Mouse (Mus musculus) forebrain, embryonic 12.5 days (tissue): ENCODE data around the gene Pram1. TPM values are rescaled to one million over a fixed set of nuclear protein-coding genes. Genes with fewer than 3 reads are reported as not detected.

ENCODE experiments used
- ATAC-seq: fragments of 200-750 bp; cut with Nextera tagmentation; 2 replicates; pipeline ENCODE4 v1.8.0; 2017; ENCODE audit warnings: moderate TSS enrichment; ENCODE audit not compliant: low FRiP score
- H3K27ac ChIP-seq: fragments of 300-500 bp; sonication (generic); 2 replicates; pipeline ENCODE4 v1.5.1; 2016; ENCODE audit warnings: mild to moderate bottlenecking
- H3K27me3 ChIP-seq: fragments of 300-500 bp; sonication (generic); 2 replicates; pipeline ENCODE4 v1.6.1; 2016; ENCODE audit warnings: mild to moderate bottlenecking
- H3K36me3 ChIP-seq: fragments of 300-500 bp; sonication (generic); replicated peaks from 2 replicates; pipeline ENCODE4 v1.6.1; 2016; ENCODE audit warnings: mild to moderate bottlenecking
- H3K4me1 ChIP-seq: fragments of 300-500 bp; sonication (generic); 2 replicates; pipeline ENCODE4 v1.6.1; 2016
- H3K4me2 ChIP-seq: fragments of 300-500 bp; sonication (generic); 2 replicates; pipeline ENCODE4 v1.6.1; 2016; ENCODE audit warnings: mild to moderate bottlenecking, moderate library complexity
- H3K4me3 ChIP-seq: fragments of 300-500 bp; sonication (generic); replicated peaks from 2 replicates; pipeline ENCODE4 v1.5.1; 2016; ENCODE audit warnings: mild to moderate bottlenecking
- H3K9ac ChIP-seq: fragments of 300-500 bp; sonication (generic); 2 replicates; pipeline ENCODE4 v1.6.1; 2016; ENCODE audit warnings: mild to moderate bottlenecking
- H3K9me3 ChIP-seq: fragments of 300-500 bp; sonication (generic); 2 replicates; pipeline ENCODE4 v1.6.1; 2016
- WGBS: fragments of 180-500 bp; shearing (Covaris S2); methylation state at CpG from one replicate; pipeline ENCODE4 v1.1.7; 2016; 5-methylcytosine and 5-hydroxymethylcytosine counted together
- polyA plus RNA-seq: library from polyadenylated mRNA; unstranded; fragments of >200 nt; fragmentation: Nextera tagmentation; extraction: Ambion mirVana; gene quantifications from 2 replicates; pipeline ENCODE4 v1.2.1, GENCODE M21; 2016

Pram1 gene
- polyA plus RNA-seq, 1 experiment from 2014 or later = 0.95 TPM

DNA sequence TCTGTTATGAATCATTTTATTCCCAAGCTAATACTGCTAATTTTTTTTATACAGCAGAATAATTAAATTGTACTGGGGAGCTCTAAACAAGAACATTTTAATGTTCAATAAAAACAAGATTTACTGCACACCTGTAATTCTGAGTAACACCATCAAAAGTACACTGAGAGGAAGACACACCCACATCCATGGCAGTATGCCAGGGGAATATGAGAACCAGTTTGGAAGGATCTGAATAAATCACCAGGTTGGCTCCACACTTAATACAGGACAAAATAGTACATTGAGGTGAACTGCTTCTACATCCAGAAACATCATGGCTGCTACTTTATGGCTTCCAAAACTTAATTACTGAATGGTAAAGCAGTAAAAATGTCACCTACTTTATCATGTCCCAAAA, 37.6 kb downstream of the Pram1 start:
- H3K36me3 ChIP-seq = peaks cover 31% of the 10 kb centered on the region
- no peaks in the 10 kb centered on the region for H3K27me3 ChIP-seq
- H3K9ac ChIP-seq = no peak overlapping the region
- H3K9me3 ChIP-seq = no peaks in the 10 kb centered on the region
- H3K4me2 ChIP-seq = no peak overlapping the region
- no peak overlapping the region for H3K4me3 ChIP-seq
- H3K27ac ChIP-seq = no peak overlapping the region
- ATAC-seq = no peak
- H3K4me1 ChIP-seq = 0 out of 2 replicates have a peak, but pooled peaks cover 6% of the 10 kb centered on the region

DNA sequence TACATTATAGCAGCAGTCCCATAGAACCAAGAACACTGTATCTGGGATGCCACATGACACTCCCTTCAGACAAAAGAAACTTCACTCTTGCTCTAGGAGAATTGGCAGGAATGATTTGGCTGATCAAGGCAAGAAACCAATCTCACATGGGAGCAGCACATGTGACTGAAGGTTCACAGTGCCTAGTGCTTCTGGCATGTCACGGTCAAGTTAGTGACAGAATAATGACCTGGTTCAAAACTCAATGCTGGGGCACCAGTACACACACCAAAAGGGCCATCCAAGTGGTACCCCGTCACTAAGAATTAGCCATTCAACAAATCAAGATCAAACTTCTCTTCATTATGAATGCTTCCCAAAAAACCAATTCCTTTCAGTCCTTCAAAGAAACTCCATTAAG, 38.2 kb downstream of the Pram1 start:
- peaks cover 9% of the 10 kb centered on the region; the same call in 1 of the 2 replicates for H3K4me1 ChIP-seq
- H3K27me3 ChIP-seq = no peaks in the 10 kb centered on the region
- no peaks in the 10 kb centered on the region for H3K9me3 ChIP-seq
- no peak for ATAC-seq
- no peak overlapping the region for H3K9ac ChIP-seq
- peaks cover 31% of the 10 kb centered on the region for H3K36me3 ChIP-seq
- H3K4me2 ChIP-seq = no peak overlapping the region
- no peak overlapping the region for H3K27ac ChIP-seq
- WGBS = 96% methylated on average over 2 of the region's 2 CpGs
- no peak overlapping the region for H3K4me3 ChIP-seq

- no peak for ATAC-seq
- Histone ChIP-seq H3K4me1 (peaks cover 31% of the 10 kb centered on the region), H3K36me3 (peaks cover 30% of the 10 kb centered on the region)
These were observed 40.9 kb downstream of the Pram1 start for GRCm38 (mm10) chr17:33678771-33679170.

GRCm38 (mm10) chr17:33681767-33682166, 43.9 kb downstream of the Pram1 start:
- no peak overlapping the region for H3K27ac ChIP-seq
- H3K36me3 ChIP-seq = peaks cover 13% of the 10 kb centered on the region
- H3K4me3 ChIP-seq = no peak overlapping the region
- ATAC-seq = no peak
- H3K27me3 ChIP-seq = no peaks in the 10 kb centered on the region
- no peaks in the 10 kb centered on the region for H3K9me3 ChIP-seq
- H3K9ac ChIP-seq = no peak overlapping the region
- H3K4me1 ChIP-seq = peaks cover 35% of the 10 kb centered on the region
- peak overlapping the region; percentile 93 for H3K4me2 ChIP-seq

More at GRCm38 (mm10) chr17:33678771-33679170, 40.9 kb downstream of the Pram1 start:
- Histone ChIP-seq H3K27ac (no peak overlapping the region), H3K4me2 (no peak overlapping the region), H3K9ac (no peak overlapping the region), H3K27me3 (no peaks in the 10 kb centered on the region), H3K9me3 (no peaks in the 10 kb centered on the region), H3K4me3 (no peak overlapping the region)

GRCm38 (mm10) chr17:33684671-33685231, 46.9 kb downstream of the Pram1 start:
- Histone ChIP-seq H3K4me3 (peak overlapping the region; percentile 88), H3K4me2 (peak overlapping the region; percentile 93), H3K4me1 (peaks cover 33% of the 10 kb centered on the region), H3K36me3 (peaks cover 7% of the 10 kb centered on the region; the same call in 1 of the 2 replicates), H3K27me3 (no peaks in the 10 kb centered on the region), H3K27ac (peak overlapping the region; percentile 95), H3K9me3 (no peaks in the 10 kb centered on the region), H3K9ac (peak overlapping the region; percentile 97)
- ATAC-seq = peak; percentile 85
- under 1% methylated on average over 44 of the region's 44 CpGs for WGBS

DNA sequence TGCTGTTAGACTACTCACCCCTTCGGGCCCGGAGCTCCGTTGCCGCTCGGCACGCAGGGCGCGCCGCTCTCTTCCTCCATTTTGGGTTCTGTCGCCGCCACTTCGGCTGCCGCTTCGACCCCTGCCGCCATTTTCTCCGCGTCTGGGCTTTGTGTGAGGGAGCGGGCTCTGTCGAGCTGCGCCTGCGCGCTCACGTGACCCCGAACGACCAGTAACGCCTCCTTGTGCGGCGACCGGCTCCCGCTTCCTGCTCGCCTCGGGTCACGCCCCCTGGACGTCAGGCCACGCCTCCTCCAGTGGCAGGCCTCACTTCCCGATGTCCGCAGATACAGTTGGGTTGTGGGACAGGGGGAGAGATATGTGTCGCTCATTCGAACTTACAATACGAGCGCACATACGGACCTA, 47.4 kb downstream of the Pram1 start:
- under 1% methylated on average over 42 of the region's 42 CpGs for WGBS
- peaks cover 7% of the 10 kb centered on the region; the same call in 1 of the 2 replicates for H3K36me3 ChIP-seq
- peak overlapping the region; percentile 95 for H3K27ac ChIP-seq
- H3K4me2 ChIP-seq = peak overlapping the region; percentile 93
- peaks cover 33% of the 10 kb centered on the region for H3K4me1 ChIP-seq
- peak; percentile 97 for ATAC-seq
- H3K9ac ChIP-seq = peak overlapping the region; percentile 97
- H3K4me3 ChIP-seq = peak overlapping the region; percentile 88
- H3K9me3 ChIP-seq = no peaks in the 10 kb centered on the region
- H3K27me3 ChIP-seq = no peaks in the 10 kb centered on the region

- peak within 1 kb of the TSS; percentile 95; the same call in 1 of the 2 replicates for H3K27ac ChIP-seq
- H3K4me1 ChIP-seq = peaks cover 27% of the 10 kb centered on the region
- no peak within 1 kb of the TSS for H3K9ac ChIP-seq
- H3K27me3 ChIP-seq = no peaks in the 10 kb centered on the region
- no peak for ATAC-seq
- peak within 1 kb of the TSS; percentile 93 for H3K4me2 ChIP-seq
- H3K4me3 ChIP-seq = peak within 1 kb of the TSS; percentile 88
- 97% methylated on average over 1 of the region's 1 CpGs for WGBS
- peaks cover 15% of the 10 kb centered on the region for H3K36me3 ChIP-seq
- no peaks in the 10 kb centered on the region for H3K9me3 ChIP-seq
These were observed 48.9 kb downstream of the Pram1 start, which contains the start of gene Hnrnpm for GRCm38 (mm10) chr17:33686760-33687159. Hnrnpm (minus strand) TSS chr17:33686860.

Other genes with a start within 250 kb of the Pram1 start
- 20.7 and 25.7 TPM in 2 replicates for gene Zfp101, start 243.4 kb upstream of the Pram1 start, polyA plus RNA-seq
- not detected in 2 replicates for gene Actl9, start 205.2 kb upstream of the Pram1 start, polyA plus RNA-seq
- 52.1 and 53.2 TPM in 2 replicates for gene Adamts10, start 113.9 kb upstream of the Pram1 start, polyA plus RNA-seq
- 1.7 and 1.8 TPM in 2 replicates for gene Myo1f, start 82.3 kb upstream of the Pram1 start, polyA plus RNA-seq
- 50.6 and 52.7 TPM in 2 replicates for gene Zfp414, start 9.0 kb upstream of the Pram1 start, polyA plus RNA-seq
- 490 and 547 TPM in 2 replicates for gene Hnrnpm, start 48.8 kb downstream of the Pram1 start, polyA plus RNA-seq
- 42.4 and 48.7 TPM in 2 replicates for gene March2, start 80.6 kb downstream of the Pram1 start, polyA plus RNA-seq
- gene Rab11b, start 122.5 kb downstream of the Pram1 start, polyA plus RNA-seq = 377 and 388 TPM in 2 replicates
- gene Angptl4, start 143.8 kb downstream of the Pram1 start, polyA plus RNA-seq = 11.4 and 13.3 TPM in 2 replicates
- 27.3 and 27.8 TPM in 2 replicates for gene Kank3, start 172.5 kb downstream of the Pram1 start, polyA plus RNA-seq
- 686 and 713 TPM in 2 replicates for gene Rps28, start 186.5 kb downstream of the Pram1 start, polyA plus RNA-seq
- 371 and 397 TPM in 2 replicates for gene Ndufa7, start 186.5 kb downstream of the Pram1 start, polyA plus RNA-seq
- 54.7 and 55.1 TPM in 2 replicates for gene Cd320, start 205.0 kb downstream of the Pram1 start, polyA plus RNA-seq
- not detected in 2 replicates for gene Gm7029, start 235.8 kb downstream of the Pram1 start, polyA plus RNA-seq